Mouse (Mus musculus): ENCODE measurements at regions not wholly inside any gene's neighbourhood (a gene's known extent, or its start where the extent isn't known, plus 50 kb on each side); places are given as distances from the start of the nearest gene placed in this dataset.

- no peaks in the 10 kb centered on the region for H3K4me1 ChIP-seq (ENCODE audit: control insufficient read depth, insufficient read depth, low read length)
- H3K36me3 ChIP-seq (ENCODE audit: control insufficient read depth, insufficient read depth, low read length): no peaks in the 10 kb centered on the region
- H3K9me3 ChIP-seq (ENCODE audit: control insufficient read depth, low read depth, low read length): no peaks in the 10 kb centered on the region; the same call in 1 of the 2 replicates
- WGBS: 78% methylated on average over 6 of the region's 6 CpGs
- H3K9ac ChIP-seq (replicated peaks; ENCODE audit: low read depth, low read length): no peak overlapping the region
- H3K4me3 ChIP-seq (ENCODE audit: low read depth, low read length): no peak overlapping the region
- H3K4me2 ChIP-seq (replicated peaks; ENCODE audit: low read depth, low read length): no peak overlapping the region
- ATAC-seq (ENCODE audit: insufficient number of reproducible peaks, insufficient read depth, low FRiP score, low read depth): no peak
- H3K27me3 ChIP-seq (ENCODE audit: control insufficient read depth, insufficient read depth, low read length): no peaks in the 10 kb centered on the region
- H3K27ac ChIP-seq (ENCODE audit: low read length): no peak overlapping the region
These were observed 157.8 kb upstream of the Id2 start for GRCm38 (mm10) chr12:25254716-25255115.

- ATAC-seq (ENCODE audit: insufficient number of reproducible peaks, insufficient read depth, low FRiP score, low read depth): no peak
- H3K36me3 ChIP-seq (ENCODE audit: control insufficient read depth, insufficient read depth, low read length): no peaks in the 10 kb centered on the region
- no peak overlapping the region for H3K4me2 ChIP-seq (replicated peaks; ENCODE audit: low read depth, low read length)
- no peak overlapping the region for H3K9ac ChIP-seq (replicated peaks; ENCODE audit: low read depth, low read length)
- 88% methylated on average over 6 of the region's 6 CpGs for WGBS
- H3K27ac ChIP-seq (ENCODE audit: low read length): no peak overlapping the region
- H3K4me3 ChIP-seq (ENCODE audit: low read depth, low read length): no peak overlapping the region
- no peaks in the 10 kb centered on the region; the same call in 1 of the 2 replicates for H3K9me3 ChIP-seq (ENCODE audit: control insufficient read depth, low read depth, low read length)
- no peaks in the 10 kb centered on the region for H3K27me3 ChIP-seq (ENCODE audit: control insufficient read depth, insufficient read depth, low read length)
- no peaks in the 10 kb centered on the region for H3K4me1 ChIP-seq (ENCODE audit: control insufficient read depth, insufficient read depth, low read length)
These were observed 156.0 kb upstream of the Id2 start for GRCm38 (mm10) chr12:25252776-25253510.

- ATAC-seq (ENCODE audit: insufficient number of reproducible peaks, insufficient read depth, low FRiP score, low read depth): no peak
- no peak overlapping the region for H3K4me3 ChIP-seq (ENCODE audit: low read depth, low read length)
These were observed 154.7 kb upstream of the Id2 start for GRCm38 (mm10) chr12:25251411-25252171.

GRCm38 (mm10) chr12:25250881-25251280, 153.9 kb upstream of the Id2 start:
- Histone ChIP-seq H3K27ac (ENCODE audit: low read length) (no peak overlapping the region), H3K4me1 (ENCODE audit: control insufficient read depth, insufficient read depth, low read length) (no peaks in the 10 kb centered on the region), H3K9me3 (ENCODE audit: control insufficient read depth, low read depth, low read length) (no peaks in the 10 kb centered on the region; the same call in 1 of the 2 replicates), H3K27me3 (ENCODE audit: control insufficient read depth, insufficient read depth, low read length) (no peaks in the 10 kb centered on the region), H3K9ac (replicated peaks; ENCODE audit: low read depth, low read length) (no peak overlapping the region), H3K4me3 (ENCODE audit: low read depth, low read length) (no peak overlapping the region), H3K36me3 (ENCODE audit: control insufficient read depth, insufficient read depth, low read length) (no peaks in the 10 kb centered on the region), H3K4me2 (replicated peaks; ENCODE audit: low read depth, low read length) (no peak overlapping the region)
- ATAC-seq (ENCODE audit: insufficient number of reproducible peaks, insufficient read depth, low FRiP score, low read depth): no peak
- WGBS: 49% methylated on average over 3 of the region's 3 CpGs

More at GRCm38 (mm10) chr12:25251411-25252171, 154.7 kb upstream of the Id2 start:
- Histone ChIP-seq H3K9me3 (ENCODE audit: control insufficient read depth, low read depth, low read length) (no peaks in the 10 kb centered on the region; the same call in 1 of the 2 replicates), H3K4me1 (ENCODE audit: control insufficient read depth, insufficient read depth, low read length) (no peaks in the 10 kb centered on the region), H3K27me3 (ENCODE audit: control insufficient read depth, insufficient read depth, low read length) (no peaks in the 10 kb centered on the region), H3K27ac (ENCODE audit: low read length) (no peak overlapping the region), H3K36me3 (ENCODE audit: control insufficient read depth, insufficient read depth, low read length) (no peaks in the 10 kb centered on the region), H3K9ac (replicated peaks; ENCODE audit: low read depth, low read length) (no peak overlapping the region), H3K4me2 (replicated peaks; ENCODE audit: low read depth, low read length) (no peak overlapping the region)
- WGBS: 73% methylated on average over 4 of the region's 4 CpGs

- H3K27ac ChIP-seq (ENCODE audit: low read length): no peak overlapping the region
- peaks cover 4% of the 10 kb centered on the region; the same call in 1 of the 2 replicates for H3K4me1 ChIP-seq (ENCODE audit: control insufficient read depth, insufficient read depth, low read length)
- no peaks in the 10 kb centered on the region for H3K36me3 ChIP-seq (ENCODE audit: control insufficient read depth, insufficient read depth, low read length)
- no peak for ATAC-seq (ENCODE audit: insufficient number of reproducible peaks, insufficient read depth, low FRiP score, low read depth)
- H3K9me3 ChIP-seq (ENCODE audit: control insufficient read depth, low read depth, low read length): no peaks in the 10 kb centered on the region; the same call in 1 of the 2 replicates
- no peaks in the 10 kb centered on the region for H3K27me3 ChIP-seq (ENCODE audit: control insufficient read depth, insufficient read depth, low read length)
- no peak overlapping the region for H3K4me2 ChIP-seq (replicated peaks; ENCODE audit: low read depth, low read length)
- 58% methylated on average over 13 of the region's 13 CpGs for WGBS
- no peak overlapping the region for H3K4me3 ChIP-seq (ENCODE audit: low read depth, low read length)
- no peak overlapping the region for H3K9ac ChIP-seq (replicated peaks; ENCODE audit: low read depth, low read length)
These were observed 151.9 kb upstream of the Id2 start for GRCm38 (mm10) chr12:25248681-25249366.

- no peak overlapping the region for H3K4me2 ChIP-seq (replicated peaks; ENCODE audit: low read depth, low read length)
- no peak overlapping the region for H3K9ac ChIP-seq (replicated peaks; ENCODE audit: low read depth, low read length)
- no peak overlapping the region for H3K4me3 ChIP-seq (ENCODE audit: low read depth, low read length)
- no peaks in the 10 kb centered on the region for H3K36me3 ChIP-seq (ENCODE audit: control insufficient read depth, insufficient read depth, low read length)
- peaks cover 4% of the 10 kb centered on the region; the same call in 1 of the 2 replicates for H3K4me1 ChIP-seq (ENCODE audit: control insufficient read depth, insufficient read depth, low read length)
- ATAC-seq (ENCODE audit: insufficient number of reproducible peaks, insufficient read depth, low FRiP score, low read depth): no peak
- H3K27me3 ChIP-seq (ENCODE audit: control insufficient read depth, insufficient read depth, low read length): no peaks in the 10 kb centered on the region
- 93% methylated on average over 7 of the region's 7 CpGs for WGBS
- H3K27ac ChIP-seq (ENCODE audit: low read length): no peak overlapping the region
- no peaks in the 10 kb centered on the region for H3K9me3 ChIP-seq (ENCODE audit: control insufficient read depth, low read depth, low read length)
These were observed 149.6 kb upstream of the Id2 start for GRCm38 (mm10) chr12:25246566-25246965.

GRCm38 (mm10) chr12:25245661-25246060, 148.7 kb upstream of the Id2 start:
- no peak overlapping the region for H3K4me2 ChIP-seq (replicated peaks; ENCODE audit: low read depth, low read length)
- H3K36me3 ChIP-seq (ENCODE audit: control insufficient read depth, insufficient read depth, low read length): no peaks in the 10 kb centered on the region
- no peak for ATAC-seq (ENCODE audit: insufficient number of reproducible peaks, insufficient read depth, low FRiP score, low read depth)
- H3K27me3 ChIP-seq (ENCODE audit: control insufficient read depth, insufficient read depth, low read length): no peaks in the 10 kb centered on the region
- WGBS: 70% methylated on average over 5 of the region's 5 CpGs
- peaks cover 4% of the 10 kb centered on the region; the same call in 1 of the 2 replicates for H3K4me1 ChIP-seq (ENCODE audit: control insufficient read depth, insufficient read depth, low read length)
- no peak overlapping the region for H3K27ac ChIP-seq (ENCODE audit: low read length)
- H3K4me3 ChIP-seq (ENCODE audit: low read depth, low read length): no peak overlapping the region
- no peak overlapping the region for H3K9ac ChIP-seq (replicated peaks; ENCODE audit: low read depth, low read length)
- H3K9me3 ChIP-seq (ENCODE audit: control insufficient read depth, low read depth, low read length): no peaks in the 10 kb centered on the region

GRCm38 (mm10) chr12:25245251-25245650, 148.3 kb upstream of the Id2 start:
- H3K9me3 ChIP-seq (ENCODE audit: control insufficient read depth, low read depth, low read length): no peaks in the 10 kb centered on the region
- H3K4me3 ChIP-seq (ENCODE audit: low read depth, low read length): no peak overlapping the region
- H3K4me1 ChIP-seq (ENCODE audit: control insufficient read depth, insufficient read depth, low read length): peaks cover 4% of the 10 kb centered on the region; the same call in 1 of the 2 replicates
- WGBS: 74% methylated on average over 5 of the region's 5 CpGs
- no peak overlapping the region for H3K27ac ChIP-seq (ENCODE audit: low read length)
- H3K36me3 ChIP-seq (ENCODE audit: control insufficient read depth, insufficient read depth, low read length): no peaks in the 10 kb centered on the region
- peak; percentile 23; the same call in 1 of the 2 replicates for ATAC-seq (ENCODE audit: insufficient number of reproducible peaks, insufficient read depth, low FRiP score, low read depth)
- H3K4me2 ChIP-seq (replicated peaks; ENCODE audit: low read depth, low read length): no peak overlapping the region
- H3K27me3 ChIP-seq (ENCODE audit: control insufficient read depth, insufficient read depth, low read length): no peaks in the 10 kb centered on the region
- no peak overlapping the region for H3K9ac ChIP-seq (replicated peaks; ENCODE audit: low read depth, low read length)
